Mouse (Mus musculus): Measurements from ENCODE around the gene Hnrnpf. TPM values are rescaled to one million over a fixed set of nuclear protein-coding genes. Genes with fewer than 3 reads are reported as not detected.

Gene Hnrnpf
- polyA plus RNA-seq, 1 experiment from 2014 or later = 706 TPM

DNA sequence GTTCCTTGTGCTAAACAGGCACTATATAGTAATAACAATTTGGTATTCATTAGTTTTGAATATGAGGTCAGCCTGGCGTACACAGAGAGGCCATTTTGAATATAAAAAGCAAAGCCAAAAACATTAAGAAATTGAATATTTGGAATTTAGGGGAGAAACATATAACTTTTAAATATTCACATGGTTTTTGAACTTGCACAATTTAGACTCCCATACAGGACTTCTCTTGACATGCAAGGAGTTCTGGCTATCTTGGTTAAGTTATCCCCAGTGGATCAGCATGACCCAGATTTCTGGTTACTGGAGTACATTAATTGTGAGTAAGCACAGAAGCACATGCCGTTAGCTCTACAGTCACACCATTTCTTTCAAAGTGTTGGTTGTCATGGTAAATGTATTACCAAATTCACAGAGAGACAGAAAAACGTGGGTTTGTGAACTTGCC is 19.7 kb upstream of the Hnrnpf start:
- WGBS (ENCODE audit: missing documents) = 40% methylated on average over 3 of the region's 3 CpGs
- Histone ChIP-seq H3K79me2 (ENCODE audit: inconsistent target) (no peaks in the 10 kb centered on the region), H3K4me3 (ENCODE audit: inconsistent target) (peak overlapping the region; percentile 60), H3K27ac (peak overlapping the region; percentile 93), H3K36me3 (ENCODE audit: inconsistent target) (no peaks in the 10 kb centered on the region)

DNA sequence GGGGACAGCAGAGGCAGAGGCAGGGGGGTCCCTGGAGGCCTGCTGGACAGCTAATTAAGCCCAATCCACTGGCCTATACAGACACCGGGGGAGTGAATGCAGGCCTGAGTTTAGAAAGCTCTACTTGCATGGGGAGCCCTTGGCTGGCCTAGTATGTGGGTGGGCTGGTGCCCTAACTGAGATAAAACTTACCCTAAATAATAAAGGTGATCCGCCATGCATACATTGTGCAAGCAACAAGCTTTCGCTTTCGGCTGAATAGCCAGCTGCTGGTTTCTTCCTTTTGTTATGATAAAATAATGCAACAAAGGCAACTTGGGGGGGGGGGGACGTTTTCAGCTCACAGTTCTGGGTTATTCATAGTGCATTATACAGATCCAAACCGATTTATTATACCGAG is 18.9 kb upstream of the Hnrnpf start:
- WGBS (ENCODE audit: missing documents) = 59% methylated on average over 7 of the region's 7 CpGs
- no peaks in the 10 kb centered on the region for H3K79me2 ChIP-seq (ENCODE audit: inconsistent target)
- H3K4me3 ChIP-seq (ENCODE audit: inconsistent target) = no peak overlapping the region
- H3K36me3 ChIP-seq (ENCODE audit: inconsistent target) = no peaks in the 10 kb centered on the region
- H3K27ac ChIP-seq = peak overlapping the region; percentile 93

DNA sequence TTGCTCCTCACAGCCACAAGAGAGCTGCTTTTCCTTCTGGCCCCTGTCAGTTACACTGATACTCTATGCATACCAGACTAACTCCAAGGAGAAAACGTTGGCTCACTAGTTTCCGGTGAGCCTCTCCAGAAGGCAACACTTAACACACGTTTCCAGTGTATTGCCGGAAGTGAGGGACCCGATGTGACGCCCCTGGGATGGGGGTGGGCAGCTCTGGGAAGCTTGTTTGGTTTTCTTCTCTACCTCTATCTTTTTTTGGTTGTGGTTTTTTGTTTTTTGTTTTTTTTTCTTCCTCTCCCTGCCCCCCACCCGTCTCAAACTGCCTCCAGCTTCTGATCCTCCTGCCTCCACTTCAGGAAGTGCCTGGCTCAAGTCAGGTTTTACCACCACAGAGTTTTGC is 18.1 kb upstream of the Hnrnpf start:
- Histone ChIP-seq H3K36me3 (ENCODE audit: inconsistent target) (no peaks in the 10 kb centered on the region), H3K79me2 (ENCODE audit: inconsistent target) (no peaks in the 10 kb centered on the region), H3K4me3 (ENCODE audit: inconsistent target) (no peak overlapping the region), H3K27ac (peak overlapping the region; percentile 93)
- 12% methylated on average over 7 of the region's 7 CpGs for WGBS (ENCODE audit: missing documents)

DNA sequence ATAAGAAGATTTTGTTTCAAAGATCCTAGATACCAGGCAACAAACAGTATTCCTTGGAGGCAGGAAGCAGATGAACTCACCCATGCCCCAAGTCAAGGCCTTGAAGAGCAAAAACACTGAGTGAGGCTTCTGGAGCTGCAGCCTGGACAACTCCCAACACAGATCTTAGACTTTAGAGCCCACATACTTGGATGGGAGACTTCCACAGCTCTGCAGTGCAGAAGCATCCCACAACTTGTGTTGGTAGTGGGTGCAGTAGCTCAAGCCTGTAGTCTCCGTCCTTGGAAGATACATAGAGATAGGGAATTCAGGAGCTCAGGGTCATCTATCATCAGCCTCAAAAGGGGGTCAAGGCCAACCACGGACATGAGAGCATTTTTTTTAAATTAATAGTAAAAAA is 14.2 kb upstream of the Hnrnpf start:
- Histone ChIP-seq H3K27ac (no peak overlapping the region), H3K4me3 (ENCODE audit: inconsistent target) (no peak overlapping the region), H3K79me2 (ENCODE audit: inconsistent target) (no peaks in the 10 kb centered on the region), H3K36me3 (ENCODE audit: inconsistent target) (no peaks in the 10 kb centered on the region)
- WGBS (ENCODE audit: missing documents) = 90% methylated on average over 2 of the region's 2 CpGs

DNA sequence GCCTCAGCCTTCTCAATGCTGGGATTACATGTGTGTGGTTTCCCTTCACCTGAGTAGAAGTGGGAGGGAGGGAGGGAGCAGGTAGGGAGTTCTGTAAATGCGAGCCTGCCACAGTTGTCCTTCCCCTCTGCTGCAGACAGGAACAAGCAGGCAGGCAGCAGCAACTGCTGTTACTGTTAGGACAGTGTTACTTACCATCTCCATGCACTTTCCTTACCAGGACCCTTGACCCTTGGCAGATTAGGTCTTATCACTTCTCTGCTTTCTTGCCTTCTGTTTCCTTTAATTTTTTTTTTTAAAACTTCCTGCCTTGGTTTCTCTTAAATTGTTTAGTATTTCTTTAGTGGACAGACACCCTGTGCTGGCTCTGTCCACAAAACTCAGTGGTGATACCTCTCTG is 12.1 kb upstream of the Hnrnpf start:
- no peak overlapping the region for H3K27ac ChIP-seq
- no peaks in the 10 kb centered on the region for H3K79me2 ChIP-seq (ENCODE audit: inconsistent target)
- H3K4me3 ChIP-seq (ENCODE audit: inconsistent target) = no peak overlapping the region
- no peaks in the 10 kb centered on the region for H3K36me3 ChIP-seq (ENCODE audit: inconsistent target)
- 43% methylated on average over 1 of the region's 1 CpGs for WGBS (ENCODE audit: missing documents)

DNA sequence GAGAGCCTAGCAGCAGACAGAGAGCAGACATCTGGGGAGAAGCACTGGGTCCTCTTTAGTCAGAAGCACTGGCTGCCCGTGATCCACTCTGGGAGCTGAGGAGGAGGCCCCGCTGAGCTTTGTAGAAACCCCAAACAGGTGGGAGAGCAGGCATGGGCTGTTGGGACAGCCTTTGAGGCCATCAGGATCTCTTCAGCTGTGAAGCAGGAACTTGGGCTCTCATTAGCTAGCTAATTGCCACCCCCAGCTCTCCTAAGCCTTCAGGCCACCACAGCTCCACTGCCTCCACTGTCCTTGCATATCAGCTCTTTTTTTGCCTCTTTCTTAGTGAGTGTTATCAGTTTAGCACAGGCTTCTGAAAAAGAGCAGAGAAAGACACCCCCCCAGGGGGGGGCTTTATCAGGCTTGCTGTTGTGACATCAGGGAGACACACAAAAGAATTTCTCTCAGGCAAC is 11.5 kb upstream of the Hnrnpf start:
- 83% methylated on average over 2 of the region's 2 CpGs for WGBS (ENCODE audit: missing documents)
- H3K79me2 ChIP-seq (ENCODE audit: inconsistent target) = no peaks in the 10 kb centered on the region
- H3K27ac ChIP-seq = no peak overlapping the region
- no peaks in the 10 kb centered on the region for H3K36me3 ChIP-seq (ENCODE audit: inconsistent target)
- H3K4me3 ChIP-seq (ENCODE audit: inconsistent target) = no peak overlapping the region

DNA sequence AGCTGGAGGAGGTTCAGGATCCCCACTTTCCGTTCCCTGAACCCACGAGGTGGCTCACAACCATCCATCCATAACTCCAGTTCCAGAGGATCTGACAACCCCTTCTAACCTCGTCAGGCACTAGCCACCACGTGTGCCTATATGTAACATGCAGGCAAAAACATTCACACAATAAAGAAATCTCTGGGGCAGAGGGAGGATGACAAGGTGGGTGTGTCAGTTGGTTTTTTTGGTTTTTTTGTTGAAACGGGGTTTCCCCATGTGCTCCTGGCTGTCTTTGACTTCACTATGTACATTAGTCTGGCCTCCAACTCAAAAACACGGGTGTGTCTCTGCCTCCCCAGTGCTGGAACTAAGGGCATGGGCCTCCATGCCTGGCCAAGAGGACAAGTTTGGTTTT is 9.9 kb upstream of the Hnrnpf start:
- no peaks in the 10 kb centered on the region for H3K79me2 ChIP-seq (ENCODE audit: inconsistent target)
- H3K36me3 ChIP-seq (ENCODE audit: inconsistent target) = no peaks in the 10 kb centered on the region
- 55% methylated on average over 6 of the region's 6 CpGs for WGBS (ENCODE audit: missing documents)
- H3K4me3 ChIP-seq (ENCODE audit: inconsistent target) = no peak overlapping the region
- H3K27ac ChIP-seq = no peak overlapping the region

DNA sequence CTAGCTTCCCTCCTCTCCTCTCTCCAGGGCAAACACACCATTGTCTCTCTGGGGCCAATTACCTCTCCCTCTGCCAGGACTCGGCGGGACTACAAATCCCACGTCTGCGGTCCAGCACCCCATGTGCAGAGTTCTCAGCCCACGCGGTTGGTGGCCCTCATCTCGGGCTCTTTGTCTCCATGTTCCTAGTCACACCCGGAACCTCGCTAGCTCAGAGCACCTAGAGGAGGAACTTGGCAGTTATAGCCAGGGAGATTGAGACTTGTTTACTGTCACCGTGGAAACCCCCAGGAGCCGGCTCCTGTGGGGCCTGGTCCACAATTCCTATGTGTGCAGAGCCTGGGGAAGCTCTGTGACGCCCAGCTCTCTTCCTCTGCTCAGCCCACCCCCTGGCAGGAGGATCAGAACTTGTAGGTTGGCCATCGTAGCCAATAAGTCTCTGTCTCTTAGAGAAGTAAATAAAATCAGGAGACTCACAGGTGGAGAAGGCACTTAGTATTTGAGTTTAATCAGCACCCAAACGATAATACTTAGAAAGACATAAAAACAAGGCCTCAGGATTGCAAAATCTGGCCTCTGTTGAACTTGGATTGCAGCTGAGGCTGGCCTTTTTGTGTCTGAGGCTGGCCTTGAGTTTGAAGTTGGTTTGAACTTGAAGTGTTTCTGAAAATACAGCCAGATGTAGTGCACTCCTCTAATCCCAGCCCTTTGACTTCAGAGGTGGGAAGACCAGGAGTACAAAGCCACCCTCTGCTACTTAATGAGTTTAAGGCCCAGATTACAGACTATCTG is 8.6 kb upstream of the Hnrnpf start:
- WGBS (ENCODE audit: missing documents) = 21% methylated on average over 14 of the region's 14 CpGs
- Histone ChIP-seq H3K36me3 (ENCODE audit: inconsistent target) (no peaks in the 10 kb centered on the region), H3K4me3 (ENCODE audit: inconsistent target) (peak overlapping the region; percentile 17; the same call in 1 of the 2 replicates), H3K27ac (no peak overlapping the region), H3K79me2 (ENCODE audit: inconsistent target) (no peaks in the 10 kb centered on the region)

DNA sequence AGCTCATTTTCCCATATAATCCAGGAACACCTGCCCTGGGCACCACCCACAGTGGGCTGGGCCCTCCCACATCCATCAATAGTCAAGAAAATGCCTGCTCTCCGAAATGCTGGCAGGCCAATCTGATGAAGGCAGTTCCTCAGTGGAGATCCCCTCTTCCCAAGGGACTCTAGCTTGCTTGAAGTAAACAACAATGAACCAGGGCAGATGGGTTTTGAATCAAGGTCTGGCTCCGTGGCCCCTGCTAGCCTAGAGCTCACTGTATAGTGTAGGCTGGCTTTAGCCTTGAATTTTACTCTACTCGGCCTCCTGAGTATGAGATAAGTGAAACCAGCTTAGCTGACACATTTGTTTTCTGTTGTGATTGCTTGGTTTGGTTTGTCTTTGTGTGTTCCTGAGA is 7.7 kb upstream of the Hnrnpf start:
- H3K4me3 ChIP-seq (ENCODE audit: inconsistent target) = no peak overlapping the region
- WGBS (ENCODE audit: missing documents) = 94% methylated on average over 3 of the region's 3 CpGs
- H3K36me3 ChIP-seq (ENCODE audit: inconsistent target) = no peaks in the 10 kb centered on the region
- H3K27ac ChIP-seq = no peak overlapping the region
- H3K79me2 ChIP-seq (ENCODE audit: inconsistent target) = no peaks in the 10 kb centered on the region

DNA sequence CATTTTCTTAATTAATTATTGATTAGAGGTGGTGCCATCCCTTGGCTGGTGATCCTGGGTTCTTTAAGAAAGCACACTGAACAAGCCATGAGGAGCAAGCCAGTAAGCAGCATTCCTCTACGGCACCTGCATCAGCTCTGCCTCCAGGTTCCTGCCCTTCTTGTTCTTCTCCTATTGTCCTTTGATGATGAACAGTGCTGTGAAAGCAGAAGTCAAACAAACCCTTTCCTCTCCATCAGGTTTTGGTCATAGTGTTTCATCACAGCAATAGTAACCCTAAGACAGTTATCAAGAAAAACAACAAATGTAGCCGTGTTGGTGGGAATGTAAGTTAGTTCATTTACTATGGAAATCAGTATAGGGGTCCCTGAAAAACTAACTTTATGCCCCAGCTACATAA is 6.7 kb upstream of the Hnrnpf start:
- Histone ChIP-seq H3K4me3 (ENCODE audit: inconsistent target) (no peak overlapping the region), H3K36me3 (ENCODE audit: inconsistent target) (no peaks in the 10 kb centered on the region), H3K79me2 (ENCODE audit: inconsistent target) (no peaks in the 10 kb centered on the region), H3K27ac (no peak overlapping the region)
- WGBS (ENCODE audit: missing documents) = 30% methylated on average over 2 of the region's 2 CpGs

DNA sequence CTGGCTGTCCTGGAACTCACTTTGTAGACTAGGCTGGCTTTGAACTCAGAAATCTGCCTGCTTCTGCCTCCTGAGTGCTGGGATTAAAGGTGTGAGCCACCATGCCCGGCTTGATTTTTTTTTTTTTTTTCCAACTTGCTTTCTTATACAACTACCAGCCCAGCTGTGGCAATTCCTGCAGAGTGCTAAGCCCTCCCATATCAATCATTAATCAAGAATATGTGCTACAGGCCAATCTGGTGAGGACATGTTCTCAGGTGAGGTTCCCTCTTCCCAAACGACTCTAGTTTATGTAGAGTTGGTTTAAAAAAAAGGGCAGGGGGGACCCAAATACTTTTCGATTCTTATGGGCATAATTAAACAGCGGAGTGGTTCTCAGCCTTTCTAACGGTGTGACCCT is 2.3 kb upstream of the Hnrnpf start:
- Histone ChIP-seq H3K79me2 (ENCODE audit: inconsistent target) (no peaks in the 10 kb centered on the region), H3K27ac (no peak overlapping the region), H3K4me3 (ENCODE audit: inconsistent target) (no peak overlapping the region), H3K36me3 (ENCODE audit: inconsistent target) (no peaks in the 10 kb centered on the region)
- WGBS (ENCODE audit: missing documents) = 82% methylated on average over 4 of the region's 5 CpGs

DNA sequence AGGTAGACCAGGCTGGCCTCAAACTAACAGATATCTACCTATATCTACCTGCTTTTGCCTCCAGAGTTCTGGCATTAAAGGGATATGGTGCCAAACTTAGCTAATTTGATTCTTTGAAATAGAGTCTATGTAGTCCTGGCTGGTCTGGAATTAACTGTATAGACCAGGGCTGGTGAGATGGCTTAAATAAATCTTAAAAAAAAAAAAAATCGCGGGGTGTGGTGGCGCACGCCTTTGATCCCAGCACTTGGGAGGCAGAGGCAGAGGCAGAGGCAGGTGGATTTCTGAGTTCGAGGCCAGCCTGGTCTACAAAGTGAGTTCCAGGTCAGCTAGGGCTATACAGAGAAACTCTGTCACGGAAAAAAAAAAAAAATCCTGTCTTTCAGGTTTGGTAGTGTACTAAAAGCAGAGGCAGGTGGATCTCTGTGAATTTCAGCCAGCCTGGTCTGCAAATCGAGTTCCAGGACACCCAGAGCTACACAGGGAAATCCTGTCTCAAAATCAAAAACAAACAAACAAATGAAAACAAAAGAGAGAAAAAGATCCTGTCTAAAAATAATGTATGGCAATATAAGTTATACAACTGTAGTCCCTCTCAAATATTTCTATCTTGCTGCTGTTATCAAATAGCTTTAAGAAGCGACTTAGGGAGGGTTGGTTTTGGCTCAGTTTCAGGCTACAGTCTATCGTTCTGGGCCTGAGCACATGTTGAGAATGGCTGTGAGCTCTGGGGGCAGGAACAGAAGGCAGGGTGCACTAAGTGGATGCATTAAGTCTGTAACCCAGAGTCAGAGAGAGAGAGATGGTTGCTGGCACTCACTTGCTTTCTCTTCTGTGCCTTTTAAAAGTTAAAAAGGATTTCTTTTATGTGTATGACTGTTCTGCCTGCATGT is 1.6 kb downstream of the Hnrnpf start:
- H3K27ac ChIP-seq = no peak overlapping the region
- no peaks in the 10 kb centered on the region for H3K36me3 ChIP-seq (ENCODE audit: inconsistent target)
- H3K4me3 ChIP-seq (ENCODE audit: inconsistent target) = no peak overlapping the region
- H3K79me2 ChIP-seq (ENCODE audit: inconsistent target) = no peaks in the 10 kb centered on the region
- 80% methylated on average over 9 of the region's 9 CpGs for WGBS (ENCODE audit: missing documents)

DNA sequence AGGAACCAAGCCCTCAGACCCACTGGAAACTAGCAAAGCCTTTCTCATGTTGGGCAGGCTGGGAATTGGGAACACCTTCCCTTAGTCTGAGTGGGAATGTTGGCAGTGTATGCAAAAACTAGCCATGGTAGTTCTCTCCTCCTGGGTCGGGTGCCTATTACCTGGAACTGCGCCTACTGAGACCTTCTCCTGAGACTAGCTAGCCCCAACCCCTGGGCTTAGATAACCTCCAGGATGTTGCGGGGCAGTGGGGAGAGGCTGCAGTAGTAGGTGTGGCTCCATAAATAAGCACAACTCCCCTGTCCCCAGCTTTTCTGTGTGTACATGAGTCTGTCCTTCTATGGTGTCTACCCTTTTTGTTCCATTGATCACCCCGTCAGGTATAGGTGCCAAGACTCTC is 2.4 kb downstream of the Hnrnpf start:
- Histone ChIP-seq H3K36me3 (ENCODE audit: inconsistent target) (no peaks in the 10 kb centered on the region), H3K79me2 (ENCODE audit: inconsistent target) (no peaks in the 10 kb centered on the region), H3K27ac (no peak overlapping the region), H3K4me3 (ENCODE audit: inconsistent target) (no peak overlapping the region)
- 92% methylated on average over 4 of the region's 4 CpGs for WGBS (ENCODE audit: missing documents)

DNA sequence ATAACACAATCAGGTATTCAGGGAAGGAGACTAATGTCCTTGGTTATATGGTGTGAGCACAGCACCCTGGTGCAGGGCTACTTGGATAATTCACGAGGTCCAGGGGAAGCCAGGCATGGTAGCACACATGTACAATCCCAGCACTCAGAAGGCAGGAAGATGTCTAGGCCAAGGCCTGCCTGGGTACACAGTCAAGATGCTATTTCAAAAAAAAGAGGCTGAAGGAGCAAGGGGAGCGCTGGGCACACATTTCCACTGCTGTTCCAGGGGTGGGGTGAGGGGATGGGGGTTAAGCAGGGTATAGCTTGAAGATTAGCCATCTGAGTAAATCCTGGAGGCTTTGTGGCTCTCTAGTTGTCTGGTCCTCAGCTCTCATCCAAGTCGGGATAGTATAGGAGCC is 3.7 kb downstream of the Hnrnpf start:
- Histone ChIP-seq H3K36me3 (ENCODE audit: inconsistent target) (no peaks in the 10 kb centered on the region), H3K79me2 (ENCODE audit: inconsistent target) (peaks cover 13% of the 10 kb centered on the region), H3K27ac (no peak overlapping the region), H3K4me3 (ENCODE audit: inconsistent target) (no peak overlapping the region)
- WGBS (ENCODE audit: missing documents) = 91% methylated on average over 3 of the region's 3 CpGs

Measured in macrophage (primary cell).